Mouse (Mus musculus) liver, embryonic 13.5 days (tissue): ENCODE results near the gene Gm28051. TPM values are rescaled to one million over a fixed set of nuclear protein-coding genes. Genes with fewer than 3 reads are reported as not detected.

Experiments
- ATAC-seq: fragments of 200-750 bp; cut with Nextera tagmentation; 2 replicates; pipeline ENCODE4 v1.8.0; 2017; ENCODE audit warnings: low read depth, mild to moderate bottlenecking, moderate number of reproducible peaks, moderate library complexity
- DNase-seq: peaks from one replicate; pipeline ENCODE4 v3.0.0; 2022
- H3K27ac ChIP-seq: fragments of 300-500 bp; sonication (generic); 2 replicates; pipeline ENCODE4 v1.5.1; 2015; ENCODE audit warnings: moderate library complexity, mild to moderate bottlenecking, inconsistent platforms
- H3K27me3 ChIP-seq: fragments of 300-500 bp; sonication (generic); 2 replicates; pipeline ENCODE4 v1.6.1; 2015; ENCODE audit warnings: mild to moderate bottlenecking, inconsistent platforms
- H3K36me3 ChIP-seq: fragments of 300-500 bp; sonication (generic); 2 replicates; pipeline ENCODE4 v1.6.1; 2015; ENCODE audit warnings: mild to moderate bottlenecking, inconsistent platforms
- H3K4me1 ChIP-seq: fragments of 300-500 bp; sonication (generic); replicated peaks from 2 replicates; pipeline ENCODE4 v1.6.1; 2015; ENCODE audit warnings: inconsistent platforms
- H3K4me2 ChIP-seq: fragments of 300-500 bp; sonication (generic); 2 replicates; pipeline ENCODE4 v1.6.1; 2015; ENCODE audit warnings: inconsistent platforms, mild to moderate bottlenecking, moderate library complexity
- H3K4me3 ChIP-seq: fragments of 300-500 bp; sonication (generic); replicated peaks from 2 replicates; pipeline ENCODE4 v1.5.1; 2015; ENCODE audit warnings: mild to moderate bottlenecking, inconsistent platforms
- H3K9ac ChIP-seq: fragments of 300-500 bp; sonication (generic); 2 replicates; pipeline ENCODE4 v1.6.1; 2015; ENCODE audit warnings: mild to moderate bottlenecking, inconsistent platforms
- H3K9me3 ChIP-seq: fragments of 300-500 bp; sonication (generic); replicated peaks from 2 replicates; pipeline ENCODE4 v1.6.1; 2016; ENCODE audit warnings: inconsistent platforms
- WGBS: fragments of 180-500 bp; shearing (Covaris S2); methylation state at CpG from one replicate; pipeline ENCODE4 v1.1.7; 2015; ENCODE audit not compliant: insufficient replicate concordance; 5-methylcytosine and 5-hydroxymethylcytosine counted together
- polyA plus RNA-seq: library from polyadenylated mRNA; unstranded; fragments of >200 nt; fragmentation: Nextera tagmentation; extraction: Ambion mirVana; gene quantifications from 2 replicates; pipeline ENCODE4 v1.2.1, GENCODE M21; 2015

Gene Gm28051
- polyA plus RNA-seq, 1 experiment from 2014 or later = not detected

DNA sequence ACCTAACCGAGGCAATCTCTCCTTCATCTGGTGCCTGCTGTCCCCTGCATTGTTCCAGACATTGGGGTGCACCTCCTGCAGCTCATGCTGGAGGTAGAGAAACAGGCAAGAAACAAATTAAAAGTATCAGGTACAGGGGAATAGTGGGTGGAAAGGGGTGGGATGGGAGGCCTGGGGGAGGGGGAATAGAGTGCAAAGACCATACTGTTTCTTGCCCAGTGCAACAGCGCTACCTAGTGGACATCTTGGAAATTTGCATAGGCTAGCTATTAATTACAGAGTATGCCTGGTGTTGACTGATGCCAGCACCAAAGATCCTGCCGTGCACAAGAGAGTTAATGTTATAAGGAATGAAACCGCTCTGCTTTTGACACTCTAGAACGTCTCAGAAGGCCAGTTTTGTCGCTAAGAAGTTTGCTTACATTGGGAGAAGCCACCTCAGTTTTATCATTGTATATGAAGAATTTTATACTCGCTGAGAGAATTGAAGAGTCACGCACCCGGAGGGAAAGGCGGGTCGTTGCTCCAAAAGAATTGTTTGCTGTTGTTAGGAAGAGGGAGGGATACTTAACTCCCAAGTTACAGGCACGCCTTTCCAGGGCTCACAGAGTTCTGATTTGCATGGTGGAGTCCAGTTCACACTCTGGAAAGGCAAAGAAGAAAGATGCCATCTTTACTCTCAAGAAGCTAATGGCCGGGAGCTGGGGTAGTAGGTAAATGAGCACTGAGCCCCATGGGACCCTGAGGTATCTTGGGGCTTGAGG, 37.8 kb downstream of the Gm28051 start:
- no peaks in the 10 kb centered on the region for H3K4me1 ChIP-seq
- no peak for DNase-seq

DNA sequence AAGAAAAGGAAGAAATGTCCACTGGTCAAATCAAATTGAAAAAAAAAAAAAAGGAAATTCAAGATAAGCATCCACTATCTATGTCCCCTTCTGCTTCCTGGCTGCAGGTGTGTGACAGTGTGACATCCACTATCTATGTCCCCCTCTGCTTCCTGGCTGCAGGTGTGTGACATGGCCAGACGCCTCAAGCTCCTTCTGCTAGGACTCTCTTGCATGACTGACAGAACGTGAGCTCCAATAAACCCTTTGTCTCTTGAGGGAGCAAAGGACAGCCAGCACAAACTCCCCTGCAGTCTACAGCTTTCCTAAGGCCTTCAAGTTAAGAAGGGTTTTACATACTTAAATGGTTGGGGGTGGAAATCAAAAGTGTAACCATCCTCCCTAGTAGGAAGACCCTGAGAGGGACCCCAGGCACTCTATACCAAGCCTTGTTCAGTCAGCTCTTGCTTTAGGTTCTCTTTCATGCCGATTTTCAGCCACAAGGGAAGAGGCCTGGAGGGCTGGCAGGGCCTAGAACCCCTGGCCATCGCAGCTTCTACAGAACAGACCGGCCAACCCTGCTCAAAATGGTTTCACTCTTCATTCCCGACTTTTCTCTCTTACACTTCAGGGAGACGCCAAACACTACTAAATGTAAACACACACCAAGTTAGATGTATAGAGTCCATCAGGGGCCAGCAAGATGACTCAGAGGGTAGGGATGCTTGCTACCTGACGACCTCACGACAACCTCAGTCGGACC, 42.7 kb downstream of the Gm28051 start:
- Histone ChIP-seq H3K27ac (no peak overlapping the region), H3K4me1 (0 out of 2 replicates have a peak, but pooled peaks cover 3% of the 10 kb centered on the region), H3K4me2 (no peak overlapping the region), H3K27me3 (no peaks in the 10 kb centered on the region), H3K36me3 (no peaks in the 10 kb centered on the region), H3K9ac (no peak overlapping the region), H3K4me3 (no peak overlapping the region), H3K9me3 (no peaks in the 10 kb centered on the region)
- no peak for ATAC-seq
- 68% methylated on average over 10 of the region's 10 CpGs for WGBS
- no peak for DNase-seq

More for the DNA sequence above, 37.8 kb downstream of the Gm28051 start:
- no peaks in the 10 kb centered on the region for H3K9me3 ChIP-seq
- ATAC-seq = no peak
- H3K36me3 ChIP-seq = no peaks in the 10 kb centered on the region
- H3K9ac ChIP-seq = no peak overlapping the region
- no peak overlapping the region for H3K4me3 ChIP-seq
- WGBS = 35% methylated on average over 13 of the region's 13 CpGs
- H3K4me2 ChIP-seq = no peak overlapping the region
- no peak overlapping the region for H3K27ac ChIP-seq
- no peaks in the 10 kb centered on the region for H3K27me3 ChIP-seq

DNA sequence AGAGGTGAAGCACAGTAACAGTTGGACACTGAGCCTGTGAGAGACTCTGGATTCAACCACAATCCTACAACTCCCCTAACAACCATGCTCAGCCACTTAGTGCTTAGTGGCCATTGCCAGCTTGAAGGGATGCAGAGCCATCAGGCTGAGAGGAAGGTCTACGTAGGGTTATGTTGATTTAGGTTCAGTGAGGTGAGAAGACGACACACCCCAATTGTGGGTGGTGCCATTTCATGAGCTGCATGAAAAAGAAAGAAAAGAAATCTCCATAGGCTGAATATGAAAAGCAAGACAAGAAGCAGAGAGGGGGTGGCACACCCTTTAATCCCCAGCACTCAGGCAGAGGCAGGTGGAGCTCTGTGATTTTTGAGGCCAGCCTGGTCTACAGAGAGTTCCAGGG, 43.4 kb downstream of the Gm28051 start:
- Histone ChIP-seq H3K27ac (no peak overlapping the region), H3K4me1 (0 out of 2 replicates have a peak, but pooled peaks cover 3% of the 10 kb centered on the region), H3K4me3 (no peak overlapping the region), H3K9me3 (no peaks in the 10 kb centered on the region), H3K27me3 (no peaks in the 10 kb centered on the region), H3K9ac (no peak overlapping the region), H3K4me2 (no peak overlapping the region), H3K36me3 (no peaks in the 10 kb centered on the region)
- 58% methylated on average over 2 of the region's 2 CpGs for WGBS
- DNase-seq (no peak), ATAC-seq (no peak)

DNA sequence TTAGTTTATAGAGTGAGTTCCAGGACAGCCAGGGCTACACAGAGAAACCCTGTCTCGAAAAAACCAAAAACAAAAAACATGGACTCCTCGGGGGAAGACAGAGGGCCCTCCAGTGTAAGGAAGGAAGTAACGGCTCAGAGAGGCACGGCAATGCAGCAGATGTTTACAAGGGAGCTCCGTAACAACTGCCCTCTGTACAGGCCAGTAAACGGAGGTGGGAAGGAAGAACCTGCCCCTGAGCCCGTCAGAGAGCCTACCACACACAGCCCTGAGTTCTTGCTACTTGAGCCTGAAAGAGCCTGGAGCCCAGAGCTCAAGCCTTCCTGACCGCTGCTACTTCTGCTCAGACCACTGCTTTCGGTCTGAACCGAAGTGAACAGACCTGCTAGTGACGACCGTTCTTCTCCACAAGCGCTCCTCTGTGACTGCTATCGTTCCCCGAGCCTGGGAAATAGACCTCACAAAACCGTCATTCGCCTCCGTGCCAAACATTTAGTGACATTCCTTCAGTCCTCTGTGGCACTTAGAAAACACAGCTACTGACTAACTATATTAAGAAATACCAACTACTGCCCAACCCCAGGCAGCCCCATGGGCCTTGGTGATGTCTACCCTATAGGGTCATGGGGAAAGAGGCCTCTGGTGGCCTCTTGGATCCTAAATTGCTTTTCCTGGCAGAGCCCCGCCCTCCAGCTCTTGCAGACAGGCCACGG, 44.3 kb downstream of the Gm28051 start:
- H3K4me1 ChIP-seq = 0 out of 2 replicates have a peak, but pooled peaks cover 3% of the 10 kb centered on the region
- H3K36me3 ChIP-seq = no peaks in the 10 kb centered on the region
- DNase-seq = no peak
- no peak overlapping the region for H3K4me2 ChIP-seq
- H3K9me3 ChIP-seq = no peaks in the 10 kb centered on the region
- no peaks in the 10 kb centered on the region for H3K27me3 ChIP-seq
- 44% methylated on average over 20 of the region's 20 CpGs for WGBS
- ATAC-seq = no peak
- no peak overlapping the region for H3K9ac ChIP-seq
- no peak overlapping the region for H3K4me3 ChIP-seq
- H3K27ac ChIP-seq = no peak overlapping the region

DNA sequence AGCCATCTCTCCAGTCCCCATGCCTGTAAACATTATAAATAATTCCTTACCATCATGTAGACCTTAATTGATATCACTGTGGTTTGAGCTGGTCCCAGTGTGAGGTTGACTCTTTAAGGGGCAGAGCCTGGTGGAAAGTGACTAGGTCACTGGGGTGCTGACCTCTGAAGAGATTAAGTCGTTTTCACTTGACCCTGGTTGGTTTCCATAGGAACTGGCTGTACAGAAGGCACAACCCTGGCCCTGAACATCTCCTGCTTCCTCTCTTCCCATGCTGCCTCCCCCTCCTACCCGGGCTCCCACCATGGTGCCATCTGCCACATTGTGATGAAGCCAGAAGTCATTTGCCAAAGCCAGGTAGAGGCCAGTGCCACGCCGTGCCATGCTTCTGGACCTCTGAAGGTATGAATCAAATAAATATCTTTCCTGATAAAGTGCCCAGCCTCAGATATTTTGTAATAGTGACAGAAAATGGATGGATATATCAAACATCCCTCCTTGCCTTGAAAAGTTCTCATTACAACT, 46.7 kb downstream of the Gm28051 start:
- no peaks in the 10 kb centered on the region for H3K36me3 ChIP-seq
- no peak for ATAC-seq
- H3K4me3 ChIP-seq = no peak overlapping the region
- H3K9ac ChIP-seq = no peak overlapping the region
- WGBS = 59% methylated on average over 4 of the region's 4 CpGs
- H3K27me3 ChIP-seq = peaks cover 13% of the 10 kb centered on the region
- 0 out of 2 replicates have a peak, but pooled peaks cover 3% of the 10 kb centered on the region for H3K4me1 ChIP-seq
- H3K27ac ChIP-seq = no peak overlapping the region
- H3K9me3 ChIP-seq = no peaks in the 10 kb centered on the region
- no peak overlapping the region for H3K4me2 ChIP-seq
- DNase-seq = no peak

DNA sequence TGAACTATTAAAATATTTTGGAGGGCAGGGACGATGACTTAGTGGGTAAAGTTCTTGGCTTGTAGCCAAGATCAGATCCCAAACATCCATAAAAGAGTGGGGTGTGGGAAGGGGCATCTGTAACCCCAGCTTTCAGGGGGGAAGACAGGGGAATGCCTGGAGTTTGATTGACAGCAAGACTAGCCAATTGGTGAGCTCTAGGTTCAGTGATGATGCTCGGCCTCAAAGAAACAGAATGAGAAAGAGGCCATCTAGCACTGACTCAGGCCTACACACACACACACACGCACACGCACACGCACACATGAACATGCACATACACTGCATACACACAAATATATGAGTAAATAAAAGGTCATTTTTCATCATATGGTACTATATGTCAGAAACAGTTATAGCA, 47.7 kb downstream of the Gm28051 start:
- WGBS = 81% methylated on average over 5 of the region's 5 CpGs

DNA sequence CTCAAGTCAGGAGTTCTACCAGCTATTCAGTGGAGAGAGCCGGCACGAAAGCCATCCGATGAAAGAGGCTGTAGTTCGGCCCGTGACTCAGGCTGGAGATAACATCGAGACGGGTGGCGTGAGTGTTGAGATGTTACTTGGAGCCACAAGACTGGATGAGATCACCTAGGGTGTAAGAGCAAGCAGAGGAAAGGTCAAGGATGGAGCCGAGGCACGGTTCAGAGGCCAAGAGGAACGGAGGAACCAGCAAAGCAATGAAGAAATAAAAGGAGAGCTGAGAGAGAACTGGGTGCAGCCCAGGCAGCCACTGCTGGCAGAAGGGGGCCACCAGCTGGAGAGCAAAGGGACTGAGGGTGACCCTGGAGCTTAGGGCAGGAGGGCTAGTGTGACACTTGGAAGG, 49.3 kb downstream of the Gm28051 start:
- ATAC-seq = no peak
- no peak overlapping the region for H3K9ac ChIP-seq

More for the DNA sequence above, 47.7 kb downstream of the Gm28051 start:
- Histone ChIP-seq H3K36me3 (no peaks in the 10 kb centered on the region), H3K4me2 (no peak overlapping the region), H3K27ac (no peak overlapping the region), H3K4me3 (no peak overlapping the region), H3K9ac (no peak overlapping the region), H3K4me1 (peaks cover 13% of the 10 kb centered on the region), H3K9me3 (no peaks in the 10 kb centered on the region), H3K27me3 (peaks cover 14% of the 10 kb centered on the region)
- no peak for ATAC-seq
- no peak for DNase-seq

DNA sequence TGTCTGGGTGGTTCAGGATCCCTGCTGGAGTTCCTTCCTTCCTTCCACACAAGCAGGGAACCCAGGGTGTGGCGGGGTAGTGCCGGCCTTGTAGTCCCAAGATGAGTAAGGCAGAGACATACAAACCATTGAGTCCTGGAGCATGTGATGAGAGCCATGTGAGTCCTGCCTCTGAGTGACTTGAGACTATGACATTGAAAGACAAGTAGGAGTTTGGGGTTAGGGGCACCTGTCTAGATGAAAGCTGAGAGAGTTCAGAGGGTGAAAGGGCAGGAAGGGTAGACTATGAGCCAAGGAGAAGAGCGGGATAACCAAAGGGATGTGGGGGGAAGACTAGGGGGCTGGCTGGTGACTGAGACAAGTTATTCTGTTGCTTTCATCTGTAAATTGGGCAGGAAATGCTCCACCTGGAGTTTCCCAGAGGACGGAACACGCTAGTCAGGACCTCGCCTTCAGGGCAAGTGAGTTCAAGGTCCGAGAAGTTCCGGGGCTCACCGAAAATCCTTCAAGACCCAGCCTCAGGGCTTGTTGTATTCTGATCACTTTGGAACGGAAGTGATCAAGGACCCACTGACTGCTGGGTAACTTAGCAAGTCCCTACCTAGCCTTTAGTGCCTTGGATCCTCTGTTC, 50.6 kb downstream of the Gm28051 start:
- no peak for ATAC-seq
- WGBS = 72% methylated on average over 10 of the region's 10 CpGs
- Histone ChIP-seq H3K4me2 (no peak overlapping the region), H3K27ac (no peak overlapping the region), H3K4me1 (peaks cover 36% of the 10 kb centered on the region), H3K4me3 (no peak overlapping the region), H3K9ac (no peak overlapping the region), H3K27me3 (peaks cover 17% of the 10 kb centered on the region), H3K9me3 (no peaks in the 10 kb centered on the region), H3K36me3 (no peaks in the 10 kb centered on the region)
- no peak for DNase-seq

More for the DNA sequence above, 49.3 kb downstream of the Gm28051 start:
- peaks cover 17% of the 10 kb centered on the region for H3K27me3 ChIP-seq
- H3K36me3 ChIP-seq = no peaks in the 10 kb centered on the region
- H3K4me2 ChIP-seq = no peak overlapping the region
- H3K4me3 ChIP-seq = no peak overlapping the region
- no peak overlapping the region for H3K27ac ChIP-seq
- no peaks in the 10 kb centered on the region for H3K9me3 ChIP-seq
- no peak for DNase-seq
- peaks cover 24% of the 10 kb centered on the region for H3K4me1 ChIP-seq
- WGBS = 70% methylated on average over 11 of the region's 11 CpGs

DNA sequence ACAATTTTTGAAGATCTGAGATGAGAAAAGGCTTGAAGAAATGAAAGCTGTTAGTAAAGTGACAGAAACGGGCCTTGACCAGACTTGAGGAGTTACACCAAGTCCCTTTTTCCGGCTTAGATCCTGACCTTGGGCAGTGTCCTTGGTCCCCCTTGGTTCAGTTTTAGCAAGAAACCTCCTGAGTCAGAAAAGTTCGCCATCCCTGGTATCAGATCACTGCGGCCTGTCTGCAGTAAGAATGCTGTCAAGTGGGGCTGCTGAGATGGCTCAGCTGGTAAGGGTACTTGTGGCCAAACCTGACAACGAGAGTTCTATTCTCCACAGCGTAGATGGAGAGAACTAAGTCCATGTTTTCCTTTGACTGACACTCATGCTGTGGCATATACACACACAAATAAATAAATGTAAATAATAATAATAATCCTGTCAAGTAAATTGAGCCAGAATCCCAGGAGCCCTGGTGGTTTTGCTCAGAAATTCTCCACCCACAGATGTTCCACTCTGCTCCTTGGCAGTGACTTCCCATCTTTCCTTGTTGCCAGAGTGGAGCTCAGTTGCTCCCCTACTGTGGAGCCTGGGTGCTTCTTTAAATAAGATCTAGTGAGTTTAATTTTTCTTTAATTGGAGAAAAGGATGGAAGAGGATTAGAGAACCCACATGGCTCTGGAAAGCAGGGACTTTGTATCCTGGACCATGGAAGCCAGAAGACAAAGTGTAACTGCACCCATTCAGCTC, 51.5 kb downstream of the Gm28051 start:
- Histone ChIP-seq H3K27me3 (peaks cover 17% of the 10 kb centered on the region), H3K4me2 (peak overlapping the region; percentile 99), H3K4me3 (no peak overlapping the region), H3K4me1 (peaks cover 44% of the 10 kb centered on the region), H3K27ac (no peak overlapping the region), H3K9me3 (no peaks in the 10 kb centered on the region), H3K9ac (no peak overlapping the region), H3K36me3 (no peaks in the 10 kb centered on the region)
- DNase-seq (no peak), ATAC-seq (no peak)
- WGBS = 74% methylated on average over 6 of the region's 6 CpGs

DNA sequence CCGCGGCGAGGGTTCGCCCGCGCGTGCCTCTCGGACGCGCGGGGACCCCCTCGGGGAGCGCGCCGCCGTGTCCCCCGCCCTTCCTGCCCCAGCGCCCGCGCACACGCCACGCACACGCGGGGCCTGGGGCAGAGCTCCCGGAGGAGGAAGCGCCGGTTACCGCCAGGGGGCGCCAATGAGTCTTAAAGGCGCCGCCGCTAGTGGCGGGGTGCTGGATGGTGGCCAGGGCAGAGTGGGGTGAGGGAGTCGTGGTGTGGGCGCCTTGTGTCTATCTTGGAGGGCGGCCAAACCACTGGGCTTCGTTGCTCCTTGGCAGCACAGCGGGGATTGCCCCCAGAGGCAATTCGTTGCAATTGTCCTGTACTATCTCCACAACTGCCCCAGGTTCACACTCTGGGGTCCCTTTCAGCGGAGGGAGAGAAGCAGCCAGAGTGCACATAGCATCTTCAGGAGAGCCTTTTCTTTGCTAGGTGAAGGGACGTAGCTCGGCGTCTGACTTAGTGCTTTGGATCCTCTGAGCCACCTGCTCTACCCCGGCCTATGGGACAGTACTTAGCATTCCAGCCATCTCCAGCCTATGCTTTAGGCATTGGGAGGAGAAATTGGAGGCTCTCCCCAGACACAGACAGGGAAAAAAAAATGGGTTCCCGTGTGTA, 52.2 kb downstream of the Gm28051 start:
- peaks cover 48% of the 10 kb centered on the region for H3K4me1 ChIP-seq
- H3K27me3 ChIP-seq = peaks cover 17% of the 10 kb centered on the region
- H3K4me2 ChIP-seq = peak overlapping the region; percentile 99
- H3K4me3 ChIP-seq = peak overlapping the region; percentile 75
- H3K27ac ChIP-seq = peak overlapping the region; percentile 77
- WGBS = 5% methylated on average over 41 of the region's 45 CpGs
- H3K36me3 ChIP-seq = no peaks in the 10 kb centered on the region
- DNase-seq = peak; percentile 69
- H3K9me3 ChIP-seq = no peaks in the 10 kb centered on the region
- peak; percentile 79 for ATAC-seq
- H3K9ac ChIP-seq = peak overlapping the region; percentile 84
